Mouse (Mus musculus): ENCODE data around the gene Cdk7. TPM values are rescaled to one million over a fixed set of nuclear protein-coding genes. Genes with fewer than 3 reads are reported as not detected.

Gene Cdk7
- polyA plus RNA-seq, 1 experiment from 2014 or later: 75.6 TPM

- no peak for ATAC-seq (ENCODE audit: insufficient read depth, low FRiP score, low read depth)
- peak overlapping the region; percentile 89 for H3K27ac ChIP-seq
- peaks cover 8% of the 10 kb centered on the region; the same call in 1 of the 2 replicates for H3K36me3 ChIP-seq
- H3K4me2 ChIP-seq: peak overlapping the region; percentile 85
- no peaks in the 10 kb centered on the region for H3K9me3 ChIP-seq
- no peak overlapping the region for H3K9ac ChIP-seq
- WGBS: 26% methylated on average over 9 of the region's 9 CpGs
- H3K4me1 ChIP-seq: no peaks in the 10 kb centered on the region
- no peaks in the 10 kb centered on the region for H3K27me3 ChIP-seq (replicated peaks)
- peak overlapping the region; percentile 63 for H3K4me3 ChIP-seq (replicated peaks)
These were observed 60.5 kb downstream of the Cdk7 start for GRCm38 (mm10) chr13:100670181-100670741.

GRCm38 (mm10) chr13:100669291-100670022 is 61.3 kb downstream of the Cdk7 start, which contains the start of gene Ccdc125:
Ccdc125 (plus strand) TSS chr13:100669717.
- H3K9ac ChIP-seq: peak within 1 kb of the TSS; percentile 58
- H3K4me1 ChIP-seq: no peaks in the 10 kb centered on the region
- peak within 1 kb of the TSS; percentile 85 for H3K4me2 ChIP-seq
- peak within 1 kb of the TSS; percentile 63 for H3K4me3 ChIP-seq (replicated peaks)
- H3K9me3 ChIP-seq: no peaks in the 10 kb centered on the region
- H3K27ac ChIP-seq: peak within 1 kb of the TSS; percentile 89
- H3K27me3 ChIP-seq (replicated peaks): no peaks in the 10 kb centered on the region
- H3K36me3 ChIP-seq: peaks cover 8% of the 10 kb centered on the region; the same call in 1 of the 2 replicates
- WGBS: under 1% methylated on average over 44 of the region's 44 CpGs
- ATAC-seq (ENCODE audit: insufficient read depth, low FRiP score, low read depth): peak; percentile 76

GRCm38 (mm10) chr13:100659864-100660456 is 70.8 kb downstream of the Cdk7 start:
- Histone ChIP-seq H3K36me3 (peaks cover 8% of the 10 kb centered on the region; the same call in 1 of the 2 replicates), H3K27ac (no peak overlapping the region), H3K4me2 (no peak overlapping the region), H3K4me3 (replicated peaks) (no peak overlapping the region), H3K4me1 (no peaks in the 10 kb centered on the region), H3K27me3 (replicated peaks) (no peaks in the 10 kb centered on the region), H3K9me3 (no peaks in the 10 kb centered on the region), H3K9ac (no peak overlapping the region)
- ATAC-seq (ENCODE audit: insufficient read depth, low FRiP score, low read depth): no peak
- WGBS: 46% methylated on average over 4 of the region's 4 CpGs

GRCm38 (mm10) chr13:100658091-100658490 is 72.6 kb downstream of the Cdk7 start:
- H3K9me3 ChIP-seq: no peaks in the 10 kb centered on the region
- no peak overlapping the region for H3K9ac ChIP-seq
- H3K36me3 ChIP-seq: peaks cover 8% of the 10 kb centered on the region; the same call in 1 of the 2 replicates
- no peaks in the 10 kb centered on the region for H3K4me1 ChIP-seq
- no peak for ATAC-seq (ENCODE audit: insufficient read depth, low FRiP score, low read depth)
- no peaks in the 10 kb centered on the region for H3K27me3 ChIP-seq (replicated peaks)
- 90% methylated on average over 5 of the region's 5 CpGs for WGBS
- H3K4me3 ChIP-seq (replicated peaks): no peak overlapping the region
- H3K27ac ChIP-seq: no peak overlapping the region
- H3K4me2 ChIP-seq: no peak overlapping the region

Other genes starting within 250 kb of the Cdk7 start
- 62.0 and 66.9 TPM in 2 replicates for gene Gtf2h2, start 238.4 kb downstream of the Cdk7 start, polyA plus RNA-seq (2015; fragmentation: Nextera tagmentation; extraction: Ambion mirVana)
- gene Ocln, start 178.2 kb downstream of the Cdk7 start, polyA plus RNA-seq (2015; fragmentation: Nextera tagmentation; extraction: Ambion mirVana): 58.9 and 70.3 TPM in 2 replicates
- gene Marveld2, start 114.0 kb downstream of the Cdk7 start, polyA plus RNA-seq (2015; fragmentation: Nextera tagmentation; extraction: Ambion mirVana): 19.5 and 24.8 TPM in 2 replicates
- 255 and 261 TPM in 2 replicates for gene Ak6, start 80.0 kb downstream of the Cdk7 start, polyA plus RNA-seq (2015; fragmentation: Nextera tagmentation; extraction: Ambion mirVana)
- gene Rad17, start 79.9 kb downstream of the Cdk7 start, polyA plus RNA-seq (2015; fragmentation: Nextera tagmentation; extraction: Ambion mirVana): 17.9 and 19.0 TPM in 2 replicates
- 8.5 and 11.3 TPM in 2 replicates for gene Taf9, start 79.4 kb downstream of the Cdk7 start, polyA plus RNA-seq (2015; fragmentation: Nextera tagmentation; extraction: Ambion mirVana)
- gene Ccdc125, start 61.2 kb downstream of the Cdk7 start, polyA plus RNA-seq (2015; fragmentation: Nextera tagmentation; extraction: Ambion mirVana): 8.7 and 9.4 TPM in 2 replicates
- gene Mrps36, start 13.7 kb upstream of the Cdk7 start, polyA plus RNA-seq (2015; fragmentation: Nextera tagmentation; extraction: Ambion mirVana): 184 TPM in 2 replicates
- 28.0 and 33.9 TPM in 2 replicates for gene Cenph, start 45.0 kb upstream of the Cdk7 start, polyA plus RNA-seq (2015; fragmentation: Nextera tagmentation; extraction: Ambion mirVana)
- 207 and 208 TPM in 2 replicates for gene Ccnb1, start 55.6 kb upstream of the Cdk7 start, polyA plus RNA-seq (2015; fragmentation: Nextera tagmentation; extraction: Ambion mirVana)
- 58.4 and 64.3 TPM in 2 replicates for gene Slc30a5, start 102.5 kb upstream of the Cdk7 start, polyA plus RNA-seq (2015; fragmentation: Nextera tagmentation; extraction: Ambion mirVana)

Measured in stomach, embryonic 15.5 days (tissue).